15 mouse cellular contexts compared by ENCODE assay signal in genomic region chr3:50922832-50923231, GRCm38 (mm10).
"Had no signal": no experiment of that assay in that cellular context is flagged by ENCODE, and none has a peak within 500 bp of the region (broad histone marks: within the 10 kb centered on the region; RNA-seq: fewer than 3 reads in every experiment).

No protein-coding gene starts in this region.

- H3K4me2 ChIP-seq: kidney, embryonic 15.5 days; limb, embryonic 13.5 days; stomach, embryonic 15.5 days had no signal

- H3K27ac ChIP-seq: kidney, embryonic 15.5 days; limb, embryonic 13.5 days; liver, embryonic 14.5 days; stomach, embryonic 15.5 days had no signal

- H3K4me1 ChIP-seq: stomach, embryonic 15.5 days had no signal

- H3K27me3 ChIP-seq: kidney, embryonic 15.5 days; limb, embryonic 13.5 days; stomach, embryonic 15.5 days had no signal

- H3K36me3 ChIP-seq: kidney, embryonic 15.5 days; limb, embryonic 13.5 days; midbrain, embryonic 10.5 days; stomach, embryonic 15.5 days had no signal

- H3K4me3 ChIP-seq: kidney, embryonic 15.5 days; limb, embryonic 13.5 days; midbrain, embryonic 10.5 days; stomach, embryonic 15.5 days had no signal

- H3K9me3 ChIP-seq: kidney, embryonic 15.5 days; limb, embryonic 13.5 days; midbrain, embryonic 10.5 days; stomach, embryonic 15.5 days had no signal

- DNase-seq: kidney, adult 2 months; kidney, postnatal 25 days; layer of hippocampus, adult 9-11 months; lung, adult 18-20 months; lung, postnatal 36 days; right cerebral cortex, adult 18-20 months; right cerebral cortex, postnatal 25 days; spleen, adult 18-20 months; thymus, adult 2 months; thymus, postnatal 25 days had no signal

- H3K9ac ChIP-seq: kidney, embryonic 15.5 days; limb, embryonic 13.5 days; liver, embryonic 14.5 days; stomach, embryonic 15.5 days had no signal
